Mouse (Mus musculus) limb, embryonic 13.5 days (tissue): ENCODE data around the gene Tjp2. TPM values are rescaled to one million over a fixed set of nuclear protein-coding genes. Genes with fewer than 3 reads are reported as not detected.
A peak's percentile ranks its signal among the peaks of the same experiment; 100 is the strongest.

Experiments
- ATAC-seq: fragments of 200-750 bp; cut with Nextera tagmentation; 2 replicates; pipeline ENCODE4 v1.8.0; 2017; ENCODE audit warnings: low read depth, moderate number of reproducible peaks, moderate TSS enrichment; ENCODE audit not compliant: low FRiP score
- H3K27ac ChIP-seq: fragments of 300-500 bp; sonication (generic); 2 replicates; pipeline ENCODE4 v1.5.1; 2015; ENCODE audit warnings: inconsistent platforms, mild to moderate bottlenecking, moderate library complexity
- H3K27me3 ChIP-seq: fragments of 300-500 bp; sonication (generic); 2 replicates; pipeline ENCODE4 v1.6.1; 2015; ENCODE audit warnings: mild to moderate bottlenecking, inconsistent platforms
- H3K36me3 ChIP-seq: fragments of 300-500 bp; sonication (generic); 2 replicates; pipeline ENCODE4 v1.6.1; 2015; ENCODE audit warnings: inconsistent platforms, mild to moderate bottlenecking, moderate library complexity
- H3K4me1 ChIP-seq: fragments of 300-500 bp; sonication (generic); 2 replicates; pipeline ENCODE4 v1.6.1; 2015; ENCODE audit warnings: inconsistent platforms
- H3K4me2 ChIP-seq: fragments of 300-500 bp; sonication (generic); replicated peaks from 2 replicates; pipeline ENCODE4 v1.6.1; 2015; ENCODE audit warnings: inconsistent platforms, mild to moderate bottlenecking, moderate library complexity
- H3K4me3 ChIP-seq: fragments of 300-500 bp; sonication (generic); 2 replicates; pipeline ENCODE4 v1.5.1; 2015; ENCODE audit warnings: moderate library complexity, mild to moderate bottlenecking, inconsistent platforms
- H3K9ac ChIP-seq: fragments of 300-500 bp; sonication (generic); 2 replicates; pipeline ENCODE4 v1.6.1; 2015; ENCODE audit warnings: mild to moderate bottlenecking, inconsistent platforms
- H3K9me3 ChIP-seq: fragments of 300-500 bp; sonication (generic); 2 replicates; pipeline ENCODE4 v1.6.1; 2016; ENCODE audit warnings: inconsistent platforms
- WGBS: fragments of 180-500 bp; shearing (Covaris S2); methylation state at CpG from one replicate; pipeline ENCODE4 v1.1.7; 2015; 5-methylcytosine and 5-hydroxymethylcytosine counted together
- polyA plus RNA-seq: library from polyadenylated mRNA; unstranded; fragments of >200 nt; fragmentation: Nextera tagmentation; extraction: Ambion mirVana; gene quantifications from 2 replicates; pipeline ENCODE4 v1.2.1, GENCODE M21; 2015

The Tjp2 gene
- polyA plus RNA-seq, 1 experiment from 2014 or later = 17.3 TPM

GRCm38 (mm10) chr19:24173608-24174523 is 51.0 kb downstream of the Tjp2 start:
- peak; percentile 89 for ATAC-seq
- H3K4me1 ChIP-seq = peaks cover 22% of the 10 kb centered on the region
- peak overlapping the region; percentile 76 for H3K4me2 ChIP-seq
- H3K27ac ChIP-seq = peak overlapping the region; percentile 70; the same call in 1 of the 2 replicates
- H3K4me3 ChIP-seq = peak overlapping the region; percentile 77
- no peaks in the 10 kb centered on the region for H3K27me3 ChIP-seq
- H3K9me3 ChIP-seq = no peaks in the 10 kb centered on the region
- H3K9ac ChIP-seq = peak overlapping the region; percentile 84
- WGBS = under 1% methylated on average over 95 of the region's 103 CpGs
- no peaks in the 10 kb centered on the region for H3K36me3 ChIP-seq

GRCm38 (mm10) chr19:24173020-24173419 is 51.8 kb downstream of the Tjp2 start:
- peak overlapping the region; percentile 77 for H3K4me3 ChIP-seq
- no peak for ATAC-seq
- peak overlapping the region; percentile 76 for H3K4me2 ChIP-seq
- H3K9ac ChIP-seq = peak overlapping the region; percentile 84; the same call in 1 of the 2 replicates
- 25% methylated on average over 6 of the region's 6 CpGs for WGBS
- peaks cover 22% of the 10 kb centered on the region for H3K4me1 ChIP-seq
- H3K9me3 ChIP-seq = no peaks in the 10 kb centered on the region
- H3K36me3 ChIP-seq = no peaks in the 10 kb centered on the region
- no peaks in the 10 kb centered on the region for H3K27me3 ChIP-seq
- no peak overlapping the region for H3K27ac ChIP-seq

- 68% methylated on average over 10 of the region's 10 CpGs for WGBS
- Histone ChIP-seq H3K9me3 (no peaks in the 10 kb centered on the region), H3K9ac (no peak overlapping the region), H3K4me3 (no peak overlapping the region), H3K36me3 (no peaks in the 10 kb centered on the region), H3K27me3 (no peaks in the 10 kb centered on the region), H3K4me2 (no peak overlapping the region), H3K27ac (no peak overlapping the region), H3K4me1 (peaks cover 39% of the 10 kb centered on the region)
- ATAC-seq = no peak
These were observed 56.3 kb downstream of the Tjp2 start for GRCm38 (mm10) chr19:24168531-24168930.

GRCm38 (mm10) chr19:24166516-24167091 is 58.2 kb downstream of the Tjp2 start:
- Histone ChIP-seq H3K9me3 (no peaks in the 10 kb centered on the region), H3K4me2 (peak overlapping the region; percentile 50), H3K27me3 (no peaks in the 10 kb centered on the region), H3K9ac (peak overlapping the region; percentile 31; the same call in 1 of the 2 replicates), H3K4me1 (peaks cover 29% of the 10 kb centered on the region), H3K27ac (no peak overlapping the region), H3K4me3 (peak overlapping the region; percentile 15; the same call in 1 of the 2 replicates), H3K36me3 (no peaks in the 10 kb centered on the region)
- 12% methylated on average over 17 of the region's 17 CpGs for WGBS
- ATAC-seq = no peak

GRCm38 (mm10) chr19:24163974-24164373 is 60.9 kb downstream of the Tjp2 start:
- Histone ChIP-seq H3K27me3 (no peaks in the 10 kb centered on the region), H3K4me1 (peaks cover 40% of the 10 kb centered on the region), H3K36me3 (no peaks in the 10 kb centered on the region), H3K9ac (no peak overlapping the region), H3K27ac (peak overlapping the region; percentile 65), H3K9me3 (no peaks in the 10 kb centered on the region), H3K4me2 (0 out of 2 replicates have a peak overlapping the region, but pooled peaks have one; percentile 11), H3K4me3 (no peak overlapping the region)
- ATAC-seq = peak; percentile 57; the same call in 1 of the 2 replicates
- WGBS = 16% methylated on average over 4 of the region's 4 CpGs

GRCm38 (mm10) chr19:24160460-24160859 is 64.4 kb downstream of the Tjp2 start:
- 56% methylated on average over 8 of the region's 8 CpGs for WGBS
- Histone ChIP-seq H3K4me2 (no peak overlapping the region), H3K36me3 (no peaks in the 10 kb centered on the region), H3K4me3 (no peak overlapping the region), H3K9ac (no peak overlapping the region), H3K27me3 (no peaks in the 10 kb centered on the region), H3K27ac (no peak overlapping the region), H3K9me3 (no peaks in the 10 kb centered on the region), H3K4me1 (peaks cover 26% of the 10 kb centered on the region)
- ATAC-seq = no peak

GRCm38 (mm10) chr19:24159751-24160150 is 65.1 kb downstream of the Tjp2 start:
- no peak for ATAC-seq
- H3K4me2 ChIP-seq = no peak overlapping the region
- no peaks in the 10 kb centered on the region for H3K27me3 ChIP-seq

GRCm38 (mm10) chr19:24159334-24159733 is 65.5 kb downstream of the Tjp2 start:
- Histone ChIP-seq H3K4me3 (no peak overlapping the region), H3K27me3 (no peaks in the 10 kb centered on the region), H3K4me2 (no peak overlapping the region), H3K36me3 (no peaks in the 10 kb centered on the region), H3K9ac (no peak overlapping the region), H3K9me3 (no peaks in the 10 kb centered on the region), H3K4me1 (peaks cover 19% of the 10 kb centered on the region), H3K27ac (no peak overlapping the region)
- no peak for ATAC-seq
- 33% methylated on average over 7 of the region's 9 CpGs for WGBS

More at GRCm38 (mm10) chr19:24159751-24160150, 65.1 kb downstream of the Tjp2 start:
- Histone ChIP-seq H3K4me1 (peaks cover 21% of the 10 kb centered on the region), H3K9me3 (no peaks in the 10 kb centered on the region), H3K36me3 (no peaks in the 10 kb centered on the region), H3K4me3 (no peak overlapping the region), H3K9ac (no peak overlapping the region), H3K27ac (no peak overlapping the region)
- 63% methylated on average over 9 of the region's 9 CpGs for whole genome bisulfite sequencing

GRCm38 (mm10) chr19:24156067-24156455 is 68.8 kb downstream of the Tjp2 start:
- H3K9ac ChIP-seq = no peak overlapping the region
- 74% methylated on average over 6 of the region's 6 CpGs for WGBS
- no peak for ATAC-seq
- no peak overlapping the region for H3K27ac ChIP-seq
- H3K9me3 ChIP-seq = no peaks in the 10 kb centered on the region
- H3K4me3 ChIP-seq = no peak overlapping the region
- H3K27me3 ChIP-seq = no peaks in the 10 kb centered on the region
- no peak overlapping the region for H3K4me2 ChIP-seq
- peaks cover 11% of the 10 kb centered on the region; the same call in 1 of the 2 replicates for H3K4me1 ChIP-seq
- H3K36me3 ChIP-seq = no peaks in the 10 kb centered on the region

GRCm38 (mm10) chr19:24155395-24156066 is 69.3 kb downstream of the Tjp2 start:
- ATAC-seq = no peak
- WGBS = 71% methylated on average over 8 of the region's 8 CpGs
- H3K36me3 ChIP-seq = no peaks in the 10 kb centered on the region
- no peak overlapping the region for H3K4me2 ChIP-seq
- no peaks in the 10 kb centered on the region for H3K9me3 ChIP-seq
- H3K9ac ChIP-seq = no peak overlapping the region
- no peak overlapping the region for H3K4me3 ChIP-seq
- no peak overlapping the region for H3K27ac ChIP-seq
- H3K4me1 ChIP-seq = peaks cover 10% of the 10 kb centered on the region; the same call in 1 of the 2 replicates
- H3K27me3 ChIP-seq = no peaks in the 10 kb centered on the region

GRCm38 (mm10) chr19:24153266-24154023 is 71.4 kb downstream of the Tjp2 start:
- Histone ChIP-seq H3K4me2 (no peak overlapping the region), H3K9ac (no peak overlapping the region), H3K27me3 (no peaks in the 10 kb centered on the region), H3K27ac (no peak overlapping the region), H3K4me1 (no peaks in the 10 kb centered on the region), H3K4me3 (no peak overlapping the region), H3K9me3 (no peaks in the 10 kb centered on the region), H3K36me3 (peaks cover 1% of the 10 kb centered on the region; the same call in 1 of the 2 replicates)
- ATAC-seq = no peak
- 55% methylated on average over 9 of the region's 9 CpGs for WGBS
